Mouse (Mus musculus) testis, adult 2 months (tissue): ENCODE results near the gene Asap3. TPM values are rescaled to one million over a fixed set of nuclear protein-coding genes. Genes with fewer than 3 reads are reported as not detected.
A peak's percentile ranks its signal among the peaks of the same experiment; 100 is the strongest.

Experiments used
- H3K27ac ChIP-seq: fragments of 200-500 bp; 2 replicates; pipeline ENCODE4 v1.5.1; 2012; ENCODE audit warnings: low read depth, low read length; ENCODE audit not compliant: control insufficient read depth, insufficient read depth
- H3K27me3 ChIP-seq: fragments of 200-500 bp; 2 replicates; pipeline ENCODE4 v1.6.1; 2012; ENCODE audit warnings: mild to moderate bottlenecking, low read length, moderate library complexity; ENCODE audit not compliant: control insufficient read depth, insufficient read depth
- H3K36me3 ChIP-seq: fragments of 200-500 bp; 2 replicates; pipeline ENCODE4 v1.6.1; 2012; ENCODE audit warnings: mild to moderate bottlenecking, low read length; ENCODE audit not compliant: control insufficient read depth, insufficient read depth
- H3K4me1 ChIP-seq: fragments of 200-500 bp; 2 replicates; pipeline ENCODE4 v1.6.1; 2012; ENCODE audit warnings: low read length; ENCODE audit not compliant: control insufficient read depth, insufficient read depth
- H3K4me3 ChIP-seq: fragments of 200-500 bp; 2 replicates; pipeline ENCODE4 v1.5.1; 2012; ENCODE audit warnings: low read depth, mild to moderate bottlenecking, low read length, moderate library complexity, mixed read lengths; ENCODE audit not compliant: control insufficient read depth
- CTCF ChIP-seq: fragments of 200-500 bp; IDR thresholded peaks from 2 replicates; pipeline ENCODE4 v1.5.1; 2012; ENCODE audit warnings: low read depth, mild to moderate bottlenecking, inconsistent platforms, low read length, moderate library complexity; ENCODE audit not compliant: control insufficient read depth, insufficient read depth, insufficient replicate concordance
- POLR2A ChIP-seq: fragments of 200-500 bp; IDR thresholded peaks from 2 replicates; pipeline ENCODE4 v1.6.1; 2012; ENCODE audit warnings: low read depth, mild to moderate bottlenecking, inconsistent platforms, low read length, moderate library complexity; ENCODE audit not compliant: control insufficient read depth
- polyA plus RNA-seq: library from polyadenylated mRNA; depleted of rRNA; stranded (reverse); fragments of >200 nt; gene quantifications from 2 replicates; pipeline ENCODE4 v1.2.3, GENCODE M21; 2012

Asap3 gene
- polyA plus RNA-seq, 1 experiment, result 4.1 TPM

DNA sequence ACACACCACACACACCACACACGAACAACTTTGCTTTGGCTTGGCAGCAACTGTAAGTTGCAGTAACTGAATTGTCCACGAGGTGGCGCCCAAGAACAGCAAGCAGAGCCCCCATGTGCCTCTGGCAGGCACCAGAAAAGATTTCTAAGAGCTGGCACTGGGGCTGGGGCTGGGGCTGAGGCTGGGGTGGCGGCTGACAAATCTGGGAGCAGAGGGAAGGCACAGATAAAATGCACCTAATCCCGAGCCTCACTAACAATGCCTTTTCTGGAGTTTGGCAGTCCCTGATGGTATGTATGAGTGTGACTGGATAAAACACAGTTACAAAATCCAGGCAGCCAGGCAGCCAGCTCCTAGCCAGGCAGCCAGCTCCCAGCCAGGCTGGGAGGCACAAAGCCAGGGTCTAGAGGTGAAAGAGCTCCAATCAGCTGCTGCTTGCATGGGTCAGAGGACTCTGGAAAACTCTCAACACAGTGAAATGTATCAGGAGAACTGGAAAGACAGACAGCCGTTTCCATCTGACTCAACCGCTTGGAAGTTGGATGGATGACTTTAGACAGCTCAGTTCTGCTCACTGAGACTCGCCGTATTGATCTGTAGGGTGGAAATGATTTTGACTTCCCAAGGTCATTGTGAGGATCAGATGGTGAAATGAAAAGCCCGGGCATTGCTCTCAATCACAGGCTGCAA is 54.5 kb downstream of the Asap3 start:
- H3K27ac ChIP-seq, result no peak overlapping the region
- H3K36me3 ChIP-seq, result no peaks in the 10 kb centered on the region
- no peaks in the 10 kb centered on the region for H3K27me3 ChIP-seq
- H3K4me1 ChIP-seq, result no peaks in the 10 kb centered on the region
- H3K4me3 ChIP-seq, result no peak overlapping the region
- TF ChIP-seq CTCF (peak; percentile 89; the same call in 1 of the 2 replicates), POLR2A (no peak)

GRCm38 (mm10) chr4:136261912-136262311 is 55.7 kb downstream of the Asap3 start:
- Histone ChIP-seq H3K27me3 (no peaks in the 10 kb centered on the region), H3K36me3 (no peaks in the 10 kb centered on the region), H3K27ac (no peak overlapping the region), H3K4me1 (no peaks in the 10 kb centered on the region; the same call in 1 of the 2 replicates), H3K4me3 (no peak overlapping the region)
- TF ChIP-seq CTCF (no peak), POLR2A (no peak)

GRCm38 (mm10) chr4:136263555-136263954 is 57.4 kb downstream of the Asap3 start:
- no peaks in the 10 kb centered on the region for H3K27me3 ChIP-seq
- no peak overlapping the region for H3K4me3 ChIP-seq
- TF ChIP-seq CTCF (no peak), POLR2A (no peak)
- H3K4me1 ChIP-seq, result peaks cover 2% of the 10 kb centered on the region; the same call in 1 of the 2 replicates
- H3K36me3 ChIP-seq, result no peaks in the 10 kb centered on the region
- H3K27ac ChIP-seq, result no peak overlapping the region

DNA sequence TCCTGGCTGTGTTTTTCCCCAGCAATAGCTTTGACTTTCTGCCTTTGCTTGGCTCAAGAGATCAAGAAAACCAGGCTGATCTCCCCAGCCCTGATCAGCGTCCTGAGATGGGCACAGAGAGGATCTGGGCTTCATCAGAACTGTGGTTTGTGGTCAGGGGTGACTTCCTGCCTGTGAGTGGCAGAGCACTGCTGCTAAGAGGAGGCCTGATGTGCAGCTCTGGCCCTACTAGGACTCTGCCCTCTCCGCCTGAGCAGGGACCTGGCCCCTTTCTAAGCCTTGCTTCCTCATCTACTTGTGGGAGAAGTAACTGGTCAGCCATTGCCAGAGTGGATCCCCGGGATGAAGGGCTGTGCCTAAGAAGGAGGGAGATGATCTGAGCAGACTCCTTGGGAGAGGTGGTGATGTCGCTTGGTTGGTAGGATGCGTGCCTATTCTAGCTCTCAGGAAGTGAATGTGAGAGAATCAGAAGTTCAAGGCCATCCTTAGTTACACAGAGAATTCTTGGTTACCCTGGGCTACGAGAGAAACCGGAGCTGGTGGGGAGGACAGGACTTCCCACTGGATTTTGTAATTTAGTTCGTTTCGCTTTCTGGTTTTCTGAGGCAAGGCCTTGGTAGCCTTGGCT is 60.7 kb downstream of the Asap3 start:
- no peaks in the 10 kb centered on the region for H3K36me3 ChIP-seq
- H3K4me3 ChIP-seq, result no peak overlapping the region
- TF ChIP-seq CTCF (no peak), POLR2A (no peak)
- peaks cover 9% of the 10 kb centered on the region for H3K4me1 ChIP-seq
- no peak overlapping the region for H3K27ac ChIP-seq
- no peaks in the 10 kb centered on the region for H3K27me3 ChIP-seq

GRCm38 (mm10) chr4:136268912-136269311 is 62.7 kb downstream of the Asap3 start:
- H3K27ac ChIP-seq, result no peak overlapping the region
- no peaks in the 10 kb centered on the region for H3K36me3 ChIP-seq
- no peak overlapping the region for H3K4me3 ChIP-seq
- TF ChIP-seq CTCF (no peak), POLR2A (no peak)
- peaks cover 9% of the 10 kb centered on the region for H3K4me1 ChIP-seq
- H3K27me3 ChIP-seq, result no peaks in the 10 kb centered on the region

- H3K4me1 ChIP-seq, result peaks cover 9% of the 10 kb centered on the region
- TF ChIP-seq POLR2A (no peak), CTCF (0 out of 2 replicates have a peak, but pooled peaks have one; percentile 6)
- no peaks in the 10 kb centered on the region for H3K27me3 ChIP-seq
- no peak overlapping the region for H3K4me3 ChIP-seq
- H3K27ac ChIP-seq, result no peak overlapping the region
- no peaks in the 10 kb centered on the region for H3K36me3 ChIP-seq
Observed at GRCm38 (mm10) chr4:136270648-136271047, 64.5 kb downstream of the Asap3 start.

- Histone ChIP-seq H3K4me1 (peaks cover 11% of the 10 kb centered on the region), H3K4me3 (no peak overlapping the region), H3K27ac (no peak overlapping the region), H3K36me3 (no peaks in the 10 kb centered on the region), H3K27me3 (no peaks in the 10 kb centered on the region)
- TF ChIP-seq CTCF (no peak), POLR2A (no peak)
Observed at GRCm38 (mm10) chr4:136281097-136281496, 74.9 kb downstream of the Asap3 start.
